Mouse (Mus musculus) heart, embryonic 15.5 days (tissue): Measurements from ENCODE around the gene Gm10271. TPM values are rescaled to one million over a fixed set of nuclear protein-coding genes. Genes with fewer than 3 reads are reported as not detected.
A peak's percentile ranks its signal among the peaks of the same experiment; 100 is the strongest.

ENCODE experiments used
- ATAC-seq: fragments of 200-750 bp; cut with Nextera tagmentation; replicated peaks from 2 replicates; pipeline ENCODE4 v1.8.0; 2017; ENCODE audit warnings: low read depth, moderate TSS enrichment; ENCODE audit not compliant: insufficient number of reproducible peaks, insufficient read depth, low FRiP score
- H3K27ac ChIP-seq: fragments of 300-500 bp; sonication (generic); 2 replicates; pipeline ENCODE4 v1.5.1; 2015; ENCODE audit warnings: mild to moderate bottlenecking, inconsistent platforms
- H3K27me3 ChIP-seq: fragments of 300-500 bp; sonication (generic); 2 replicates; pipeline ENCODE4 v1.6.1; 2015; ENCODE audit warnings: inconsistent platforms
- H3K36me3 ChIP-seq: fragments of 300-500 bp; sonication (generic); 2 replicates; pipeline ENCODE4 v1.6.1; 2015; ENCODE audit warnings: mild to moderate bottlenecking, inconsistent platforms
- H3K4me1 ChIP-seq: fragments of 300-500 bp; sonication (generic); replicated peaks from 2 replicates; pipeline ENCODE4 v1.6.1; 2015; ENCODE audit warnings: inconsistent platforms
- H3K4me2 ChIP-seq: fragments of 300-500 bp; sonication (generic); 2 replicates; pipeline ENCODE4 v1.6.1; 2015; ENCODE audit warnings: inconsistent platforms, mild to moderate bottlenecking, moderate library complexity
- H3K4me3 ChIP-seq: fragments of 300-500 bp; sonication (generic); 2 replicates; pipeline ENCODE4 v1.5.1; 2015; ENCODE audit warnings: mild to moderate bottlenecking, inconsistent platforms
- H3K9ac ChIP-seq: fragments of 300-500 bp; sonication (generic); 2 replicates; pipeline ENCODE4 v1.6.1; 2015; ENCODE audit warnings: mild to moderate bottlenecking, inconsistent platforms
- H3K9me3 ChIP-seq: fragments of 300-500 bp; sonication (generic); replicated peaks from 2 replicates; pipeline ENCODE4 v1.6.1; 2016; ENCODE audit warnings: inconsistent platforms
- WGBS: fragments of 180-500 bp; shearing (Covaris S2); methylation state at CpG from one replicate; pipeline ENCODE4 v1.1.7; 2015; ENCODE audit warnings: mixed read lengths; 5-methylcytosine and 5-hydroxymethylcytosine counted together
- polyA plus RNA-seq: library from polyadenylated mRNA; unstranded; fragments of >200 nt; fragmentation: Nextera tagmentation; extraction: Ambion mirVana; gene quantifications from 2 replicates; pipeline ENCODE4 v1.2.1, GENCODE M21; 2015

Gene Gm10271
- not detected in 2 replicates for polyA plus RNA-seq

- H3K27me3 ChIP-seq: no peaks in the 10 kb centered on the region
- H3K36me3 ChIP-seq: no peaks in the 10 kb centered on the region
- no peak for ATAC-seq
- no peak within 1 kb of the TSS for H3K4me2 ChIP-seq
- 99% methylated on average over 6 of the region's 6 CpGs for WGBS
- H3K4me3 ChIP-seq: no peak within 1 kb of the TSS
- no peaks in the 10 kb centered on the region for H3K4me1 ChIP-seq
- H3K9me3 ChIP-seq: no peaks in the 10 kb centered on the region
- no peak within 1 kb of the TSS for H3K9ac ChIP-seq
- H3K27ac ChIP-seq: no peak within 1 kb of the TSS
Measured at GRCm38 (mm10) chr10:116972509-116972908, at the start of gene Gm10271. TSS of gene Gm10271 (minus strand) at chr10:116972609.

GRCm38 (mm10) chr10:117021020-117021754 is 48.8 kb upstream of the Gm10271 start:
- Histone ChIP-seq H3K27me3 (0 out of 2 replicates have a peak, but pooled peaks cover 3% of the 10 kb centered on the region), H3K9ac (no peak overlapping the region), H3K4me1 (peaks cover 37% of the 10 kb centered on the region), H3K36me3 (no peaks in the 10 kb centered on the region), H3K27ac (no peak overlapping the region), H3K9me3 (no peaks in the 10 kb centered on the region), H3K4me3 (no peak overlapping the region), H3K4me2 (no peak overlapping the region)
- ATAC-seq: no peak
- 39% methylated on average over 21 of the region's 21 CpGs for WGBS

GRCm38 (mm10) chr10:117018281-117018840 is 46.0 kb upstream of the Gm10271 start:
- Histone ChIP-seq H3K4me2 (no peak overlapping the region), H3K27ac (no peak overlapping the region; the same call in 1 of the 2 replicates), H3K4me1 (peaks cover 38% of the 10 kb centered on the region), H3K9ac (no peak overlapping the region), H3K9me3 (no peaks in the 10 kb centered on the region), H3K27me3 (0 out of 2 replicates have a peak, but pooled peaks cover 3% of the 10 kb centered on the region), H3K36me3 (no peaks in the 10 kb centered on the region), H3K4me3 (no peak overlapping the region)
- ATAC-seq: no peak
- 65% methylated on average over 7 of the region's 7 CpGs for WGBS

- Histone ChIP-seq H3K27me3 (no peaks in the 10 kb centered on the region), H3K4me1 (peaks cover 30% of the 10 kb centered on the region), H3K4me3 (no peak overlapping the region), H3K4me2 (no peak overlapping the region), H3K9ac (no peak overlapping the region), H3K9me3 (no peaks in the 10 kb centered on the region), H3K36me3 (no peaks in the 10 kb centered on the region), H3K27ac (peak overlapping the region; percentile 27)
- ATAC-seq: peak; percentile 40; the same call in 1 of the 2 replicates
- WGBS: 41% methylated on average over 5 of the region's 5 CpGs
Measured at GRCm38 (mm10) chr10:117014565-117014964, 42.2 kb upstream of the Gm10271 start.

- Histone ChIP-seq H3K4me1 (peaks cover 29% of the 10 kb centered on the region), H3K27ac (peak overlapping the region; percentile 91), H3K27me3 (no peaks in the 10 kb centered on the region), H3K9me3 (no peaks in the 10 kb centered on the region), H3K36me3 (no peaks in the 10 kb centered on the region), H3K9ac (0 out of 2 replicates have a peak overlapping the region, but pooled peaks have one; percentile 9), H3K4me3 (peak overlapping the region; percentile 20), H3K4me2 (peak overlapping the region; percentile 46)
- peak; percentile 84 for ATAC-seq
- WGBS: 15% methylated on average over 12 of the region's 12 CpGs
Measured at GRCm38 (mm10) chr10:117013689-117014390, 41.4 kb upstream of the Gm10271 start.

- no peak for ATAC-seq
Measured at GRCm38 (mm10) chr10:117011047-117011446, 38.6 kb upstream of the Gm10271 start.

GRCm38 (mm10) chr10:117009691-117010090 is 37.3 kb upstream of the Gm10271 start:
- H3K36me3 ChIP-seq: no peaks in the 10 kb centered on the region
- no peak overlapping the region for H3K4me3 ChIP-seq
- no peak overlapping the region for H3K27ac ChIP-seq
- peaks cover 22% of the 10 kb centered on the region for H3K4me1 ChIP-seq
- H3K4me2 ChIP-seq: no peak overlapping the region
- H3K27me3 ChIP-seq: no peaks in the 10 kb centered on the region
- ATAC-seq: no peak
- WGBS: 89% methylated on average over 6 of the region's 6 CpGs
- H3K9me3 ChIP-seq: no peaks in the 10 kb centered on the region
- H3K9ac ChIP-seq: no peak overlapping the region

More at GRCm38 (mm10) chr10:117011047-117011446, 38.6 kb upstream of the Gm10271 start:
- WGBS: 72% methylated on average over 8 of the region's 8 CpGs
- Histone ChIP-seq H3K27ac (no peak overlapping the region), H3K4me3 (no peak overlapping the region), H3K36me3 (no peaks in the 10 kb centered on the region), H3K4me2 (no peak overlapping the region), H3K9ac (no peak overlapping the region), H3K9me3 (no peaks in the 10 kb centered on the region), H3K4me1 (peaks cover 24% of the 10 kb centered on the region), H3K27me3 (no peaks in the 10 kb centered on the region)

- 52% methylated on average over 12 of the region's 12 CpGs for WGBS
- H3K9ac ChIP-seq: no peak overlapping the region
- no peak overlapping the region for H3K4me3 ChIP-seq
- ATAC-seq: no peak
- no peak overlapping the region for H3K27ac ChIP-seq
- H3K27me3 ChIP-seq: no peaks in the 10 kb centered on the region
- H3K9me3 ChIP-seq: no peaks in the 10 kb centered on the region
- no peak overlapping the region for H3K4me2 ChIP-seq
- peaks cover 11% of the 10 kb centered on the region for H3K4me1 ChIP-seq
- no peaks in the 10 kb centered on the region for H3K36me3 ChIP-seq
Measured at GRCm38 (mm10) chr10:117005707-117006464, 33.5 kb upstream of the Gm10271 start.

GRCm38 (mm10) chr10:117004695-117005094 is 32.3 kb upstream of the Gm10271 start:
- no peaks in the 10 kb centered on the region for H3K9me3 ChIP-seq
- H3K4me3 ChIP-seq: no peak overlapping the region
- no peak overlapping the region for H3K27ac ChIP-seq
- H3K36me3 ChIP-seq: no peaks in the 10 kb centered on the region
- no peak overlapping the region for H3K4me2 ChIP-seq
- peaks cover 16% of the 10 kb centered on the region for H3K4me1 ChIP-seq
- H3K27me3 ChIP-seq: no peaks in the 10 kb centered on the region
- no peak for ATAC-seq
- no peak overlapping the region for H3K9ac ChIP-seq
- WGBS: 76% methylated on average over 5 of the region's 5 CpGs

GRCm38 (mm10) chr10:117000975-117001374 is 28.6 kb upstream of the Gm10271 start:
- no peak overlapping the region for H3K9ac ChIP-seq
- peak overlapping the region; percentile 44 for H3K27ac ChIP-seq
- peak overlapping the region; percentile 33 for H3K4me2 ChIP-seq
- no peaks in the 10 kb centered on the region for H3K27me3 ChIP-seq
- no peak overlapping the region; the same call in 1 of the 2 replicates for H3K4me3 ChIP-seq
- ATAC-seq: 0 out of 2 replicates have a peak, but pooled peaks have one; percentile 29
- H3K36me3 ChIP-seq: no peaks in the 10 kb centered on the region
- 37% methylated on average over 12 of the region's 12 CpGs for WGBS
- H3K4me1 ChIP-seq: peaks cover 19% of the 10 kb centered on the region
- H3K9me3 ChIP-seq: no peaks in the 10 kb centered on the region
